Mouse (Mus musculus) kidney, postnatal 0 days (tissue): ENCODE data around the gene Xpnpep2. TPM values are rescaled to one million over a fixed set of nuclear protein-coding genes. Genes with fewer than 3 reads are reported as not detected.
A peak's percentile ranks its signal among the peaks of the same experiment; 100 is the strongest.

Source experiments
- ATAC-seq: fragments of 200-750 bp; cut with Nextera tagmentation; replicated peaks from 2 replicates; pipeline ENCODE4 v1.8.0; 2017; ENCODE audit warnings: low read depth, moderate number of reproducible peaks, moderate TSS enrichment, moderate library complexity; ENCODE audit not compliant: low FRiP score
- DNase-seq: peaks from one replicate; pipeline ENCODE4 v3.0.0-alpha.2; 2016; ENCODE audit warnings: low spot score
- H3K27ac ChIP-seq: fragments of 300-500 bp; sonication (generic); 2 replicates; pipeline ENCODE4 v1.5.1; 2014; ENCODE audit warnings: mild to moderate bottlenecking
- H3K27me3 ChIP-seq: fragments of 300-500 bp; sonication (generic); 2 replicates; pipeline ENCODE4 v1.6.1; 2014; ENCODE audit warnings: low read length, mixed read lengths; ENCODE audit not compliant: insufficient read depth
- H3K36me3 ChIP-seq: fragments of 300-500 bp; sonication (generic); 2 replicates; pipeline ENCODE4 v1.6.1; 2014; ENCODE audit warnings: low read length, mixed read lengths; ENCODE audit not compliant: insufficient read depth
- H3K4me1 ChIP-seq: fragments of 300-500 bp; sonication (generic); replicated peaks from 2 replicates; pipeline ENCODE4 v1.6.1; 2014; ENCODE audit warnings: antibody characterized with exemption, low read length, mixed read lengths; ENCODE audit not compliant: insufficient read depth
- H3K4me2 ChIP-seq: fragments of 300-500 bp; sonication (generic); 2 replicates; pipeline ENCODE4 v1.6.1; 2014; ENCODE audit warnings: mild to moderate bottlenecking, low read length, moderate library complexity, mixed read lengths
- H3K4me3 ChIP-seq: fragments of 300-500 bp; sonication (generic); replicated peaks from 2 replicates; pipeline ENCODE4 v1.5.1; 2014; ENCODE audit warnings: low read depth, low read length
- H3K9ac ChIP-seq: fragments of 300-500 bp; sonication (generic); 2 replicates; pipeline ENCODE4 v1.6.1; 2014; ENCODE audit warnings: low read depth, low read length
- H3K9me3 ChIP-seq: fragments of 300-500 bp; sonication (generic); replicated peaks from 2 replicates; pipeline ENCODE4 v1.6.1; 2016; ENCODE audit warnings: low read length, inconsistent platforms, mixed read lengths
- CTCF ChIP-seq: IDR thresholded peaks from 2 replicates; pipeline ENCODE4 v1.5.1; 2016; ENCODE audit warnings: antibody characterized with exemption, low read depth, mild to moderate bottlenecking, moderate library complexity
- WGBS: fragments of 180-500 bp; shearing (Covaris S2); extraction: QIAGEN DNeasy Blood & Tissue Kit; methylation state at CpG from one replicate; pipeline ENCODE4 v1.1.7; 2014; 5-methylcytosine and 5-hydroxymethylcytosine counted together
- polyA plus RNA-seq: library from polyadenylated mRNA; unstranded; fragments of >200 nt; fragmentation: Nextera tagmentation; extraction: Ambion mirVana; gene quantifications from 2 replicates; pipeline ENCODE4 v1.2.1, GENCODE M21; 2015

The Xpnpep2 gene
- polyA plus RNA-seq, 1 experiment from 2014 or later: 12.7 TPM

DNA sequence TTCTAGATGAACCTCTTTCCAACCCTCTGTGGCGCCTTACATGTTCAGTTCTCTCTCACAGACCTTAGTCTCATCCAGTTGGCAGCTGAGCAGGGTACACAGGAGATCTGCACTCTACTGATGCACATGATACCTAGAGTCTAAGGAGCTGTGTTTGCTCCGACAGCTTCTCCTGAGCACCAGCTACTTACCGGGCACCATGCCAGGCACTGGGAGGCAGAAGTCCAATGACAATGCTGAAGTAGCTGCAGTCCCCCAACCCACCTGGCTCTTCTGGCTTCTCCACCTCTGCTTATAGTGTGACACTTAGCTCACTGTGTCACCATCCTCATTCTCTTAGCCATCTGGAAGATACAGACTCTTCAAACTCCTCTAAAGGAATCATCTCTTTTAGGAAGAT, 33.8 kb upstream of the Xpnpep2 start:
- H3K27ac ChIP-seq: no peak overlapping the region
- whole genome bisulfite sequencing: 81% methylated on average over 3 of the region's 3 CpGs

DNA sequence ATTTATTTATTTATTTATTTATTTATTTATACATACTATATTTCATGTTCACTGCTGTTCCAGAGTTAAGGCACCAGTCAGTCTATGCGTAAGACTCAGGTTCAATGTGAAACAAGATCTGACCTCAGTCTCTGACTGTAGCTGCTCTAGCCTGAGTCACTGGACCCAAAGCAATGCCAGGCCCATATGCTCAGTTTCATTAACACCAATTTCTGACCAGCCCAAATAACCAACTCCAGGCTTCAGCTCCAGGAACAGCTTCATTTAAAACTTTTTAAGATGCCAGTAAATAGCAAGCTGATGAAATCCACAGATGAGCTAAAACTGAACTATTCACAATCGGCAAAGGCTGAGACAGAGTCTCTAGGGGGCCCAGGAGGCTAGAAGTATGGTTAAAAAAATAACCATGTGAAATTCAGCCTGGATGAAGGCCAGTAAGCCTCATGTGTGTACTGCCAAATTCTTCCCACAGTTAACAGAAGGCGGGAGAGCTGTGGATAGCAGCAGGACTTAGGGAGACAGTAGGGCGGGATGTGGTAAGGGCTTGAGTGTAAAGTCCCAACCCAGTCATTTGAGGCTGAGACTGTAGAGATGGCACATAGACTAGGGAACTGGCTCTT, 31.6 kb upstream of the Xpnpep2 start:
- Histone ChIP-seq H3K9me3 (no peaks in the 10 kb centered on the region), H3K4me2 (no peak overlapping the region), H3K36me3 (no peaks in the 10 kb centered on the region), H3K27ac (no peak overlapping the region), H3K9ac (no peak overlapping the region), H3K27me3 (no peaks in the 10 kb centered on the region), H3K4me1 (no peaks in the 10 kb centered on the region), H3K4me3 (no peak overlapping the region)
- no peak for DNase-seq
- ATAC-seq: no peak
- whole genome bisulfite sequencing: 78% methylated on average over 4 of the region's 4 CpGs
- TF ChIP-seq CTCF: no peak

More for the DNA sequence above, 33.8 kb upstream of the Xpnpep2 start:
- Histone ChIP-seq H3K36me3 (no peaks in the 10 kb centered on the region), H3K4me3 (no peak overlapping the region), H3K4me2 (no peak overlapping the region), H3K9ac (no peak overlapping the region), H3K4me1 (no peaks in the 10 kb centered on the region), H3K9me3 (no peaks in the 10 kb centered on the region), H3K27me3 (no peaks in the 10 kb centered on the region)
- TF ChIP-seq CTCF: no peak
- no peak for DNase-seq
- no peak for ATAC-seq

DNA sequence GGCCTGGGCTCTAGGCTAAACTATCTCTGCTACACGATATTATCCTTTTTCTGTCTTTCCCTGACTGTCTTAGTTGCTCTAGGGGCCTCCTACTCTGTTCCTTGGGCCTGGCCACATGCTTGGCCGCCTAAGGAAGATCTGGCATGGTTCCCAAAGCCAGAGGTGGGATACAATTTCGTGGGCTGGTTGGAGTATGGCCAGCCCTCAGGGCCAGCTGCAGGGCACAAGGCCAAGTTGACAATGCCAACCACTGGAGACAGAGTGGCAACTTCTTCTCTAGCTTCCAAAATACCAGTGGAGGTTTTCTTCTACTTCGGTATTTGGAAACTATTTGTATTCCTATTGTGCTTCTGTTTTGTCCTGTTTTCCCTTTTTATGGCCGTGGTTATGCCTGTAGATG, 26.2 kb upstream of the Xpnpep2 start:
- no peak for DNase-seq
- ATAC-seq: no peak
- TF ChIP-seq CTCF: no peak

DNA sequence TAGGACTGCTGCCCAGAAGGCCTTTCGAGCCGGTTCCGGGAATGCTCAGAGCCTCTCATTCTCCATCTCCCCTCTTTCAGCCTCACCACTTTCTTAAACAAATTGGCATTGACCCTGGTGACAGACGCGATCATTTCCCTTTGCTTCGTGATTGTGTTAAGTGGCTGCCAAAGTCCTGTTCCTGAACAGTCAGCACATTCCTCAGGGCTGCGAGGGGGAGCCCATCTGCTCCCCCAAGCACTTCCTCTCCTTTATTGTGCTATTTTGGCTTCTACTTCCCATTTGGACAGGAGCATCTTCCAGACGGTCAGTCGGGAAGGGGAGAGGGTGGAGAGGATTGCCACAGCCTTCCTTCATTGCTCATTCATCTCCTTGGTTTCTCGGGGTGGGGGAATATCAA, 16.4 kb upstream of the Xpnpep2 start:
- WGBS: 57% methylated on average over 10 of the region's 10 CpGs
- no peak overlapping the region for H3K27ac ChIP-seq
- H3K4me3 ChIP-seq: no peak overlapping the region
- H3K9ac ChIP-seq: no peak overlapping the region
- no peaks in the 10 kb centered on the region for H3K27me3 ChIP-seq
- no peaks in the 10 kb centered on the region for H3K4me1 ChIP-seq
- H3K36me3 ChIP-seq: no peaks in the 10 kb centered on the region
- no peaks in the 10 kb centered on the region for H3K9me3 ChIP-seq
- TF ChIP-seq CTCF: no peak
- no peak overlapping the region for H3K4me2 ChIP-seq
- DNase-seq: peak; percentile 16
- no peak for ATAC-seq

More for the DNA sequence above, 26.2 kb upstream of the Xpnpep2 start:
- Histone ChIP-seq H3K9ac (no peak overlapping the region), H3K36me3 (no peaks in the 10 kb centered on the region), H3K4me2 (no peak overlapping the region), H3K9me3 (no peaks in the 10 kb centered on the region), H3K4me3 (no peak overlapping the region), H3K27me3 (no peaks in the 10 kb centered on the region), H3K27ac (no peak overlapping the region), H3K4me1 (no peaks in the 10 kb centered on the region)
- 57% methylated on average over 5 of the region's 5 CpGs for WGBS

DNA sequence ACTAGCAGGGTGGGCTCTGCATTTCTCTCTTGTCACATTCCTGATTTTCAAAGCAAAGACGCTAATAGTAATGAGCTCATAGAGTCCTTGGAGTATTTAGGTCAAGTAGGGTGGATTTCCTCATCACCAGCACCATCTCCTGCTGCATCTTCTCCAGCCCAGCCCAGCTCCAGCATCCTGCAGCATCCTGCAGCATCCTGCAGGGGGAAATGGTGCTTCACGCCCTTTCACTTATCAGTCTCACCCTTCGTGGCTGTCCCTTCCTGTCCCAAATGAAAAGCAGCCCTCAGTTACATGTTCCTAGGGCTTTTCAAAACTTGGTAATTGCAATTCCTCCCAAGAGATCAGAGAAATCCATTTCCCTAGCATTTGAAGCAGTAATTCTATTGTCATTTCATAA, 15.0 kb upstream of the Xpnpep2 start:
- Histone ChIP-seq H3K4me2 (no peak overlapping the region), H3K4me3 (no peak overlapping the region), H3K9me3 (no peaks in the 10 kb centered on the region), H3K4me1 (no peaks in the 10 kb centered on the region), H3K27me3 (no peaks in the 10 kb centered on the region), H3K9ac (no peak overlapping the region), H3K36me3 (no peaks in the 10 kb centered on the region), H3K27ac (no peak overlapping the region)
- DNase-seq: peak; percentile 25
- peak; percentile 51; the same call in 1 of the 2 replicates for TF ChIP-seq CTCF
- 41% methylated on average over 3 of the region's 3 CpGs for WGBS
- ATAC-seq: no peak

DNA sequence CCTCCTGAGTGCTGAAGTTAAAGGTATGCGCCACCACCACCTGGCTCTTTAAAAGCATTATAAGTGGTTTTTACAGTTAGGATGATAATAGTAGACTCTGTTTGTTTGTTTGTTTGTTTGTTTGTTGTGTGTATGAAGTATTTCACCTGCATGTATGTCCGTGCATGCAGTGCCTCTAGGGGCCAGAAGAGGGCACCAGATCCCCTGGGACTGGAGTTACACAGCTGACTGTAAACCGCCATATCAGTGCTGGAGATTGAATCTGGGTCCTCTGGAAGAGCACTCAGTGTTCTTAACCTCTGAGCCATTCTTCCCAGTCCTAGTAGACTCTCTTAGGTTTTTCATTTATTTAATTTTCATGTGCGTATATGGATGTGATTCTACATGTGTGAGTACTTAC, 13.9 kb upstream of the Xpnpep2 start:
- ATAC-seq (no peak), DNase-seq (no peak)
- H3K9ac ChIP-seq: no peak overlapping the region
- no peaks in the 10 kb centered on the region for H3K4me1 ChIP-seq
- TF ChIP-seq CTCF: peak; percentile 66
- no peak overlapping the region for H3K27ac ChIP-seq
- no peaks in the 10 kb centered on the region for H3K9me3 ChIP-seq
- H3K27me3 ChIP-seq: no peaks in the 10 kb centered on the region
- no peaks in the 10 kb centered on the region for H3K36me3 ChIP-seq
- H3K4me2 ChIP-seq: no peak overlapping the region
- H3K4me3 ChIP-seq: no peak overlapping the region
- 69% methylated on average over 4 of the region's 4 CpGs for WGBS

DNA sequence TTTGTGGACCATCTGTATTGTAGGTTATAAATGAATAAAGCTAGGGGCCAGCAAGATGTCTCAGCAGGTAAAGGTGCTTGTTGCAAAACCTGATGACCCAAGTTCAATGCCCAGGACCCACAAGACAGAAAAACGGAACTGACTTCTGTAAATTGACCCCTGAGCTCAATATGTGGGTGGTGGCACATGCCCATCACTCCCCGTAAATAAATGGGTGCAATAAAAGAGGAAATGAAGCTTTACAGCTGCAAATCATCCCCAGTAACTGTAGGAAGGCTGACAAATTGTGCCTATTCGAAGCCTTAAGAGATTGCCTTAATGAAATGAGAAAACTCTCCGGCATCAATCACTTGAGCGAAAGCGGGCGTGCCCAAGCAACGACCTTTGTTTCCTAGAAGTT, 11.9 kb upstream of the Xpnpep2 start:
- WGBS: 51% methylated on average over 8 of the region's 8 CpGs
- H3K27me3 ChIP-seq: no peaks in the 10 kb centered on the region
- ATAC-seq: no peak

More for the DNA sequence above, 11.9 kb upstream of the Xpnpep2 start:
- no peak for DNase-seq
- Histone ChIP-seq H3K27ac (no peak overlapping the region), H3K36me3 (no peaks in the 10 kb centered on the region), H3K9me3 (no peaks in the 10 kb centered on the region), H3K4me1 (no peaks in the 10 kb centered on the region), H3K4me2 (no peak overlapping the region), H3K4me3 (no peak overlapping the region), H3K9ac (no peak overlapping the region)
- TF ChIP-seq CTCF: no peak
